Mouse (Mus musculus): ENCODE measurements at regions not wholly inside any gene's neighbourhood (a gene's known extent, or its start where the extent isn't known, plus 50 kb on each side); places are given as distances from the start of the nearest gene placed in this dataset.

DNA sequence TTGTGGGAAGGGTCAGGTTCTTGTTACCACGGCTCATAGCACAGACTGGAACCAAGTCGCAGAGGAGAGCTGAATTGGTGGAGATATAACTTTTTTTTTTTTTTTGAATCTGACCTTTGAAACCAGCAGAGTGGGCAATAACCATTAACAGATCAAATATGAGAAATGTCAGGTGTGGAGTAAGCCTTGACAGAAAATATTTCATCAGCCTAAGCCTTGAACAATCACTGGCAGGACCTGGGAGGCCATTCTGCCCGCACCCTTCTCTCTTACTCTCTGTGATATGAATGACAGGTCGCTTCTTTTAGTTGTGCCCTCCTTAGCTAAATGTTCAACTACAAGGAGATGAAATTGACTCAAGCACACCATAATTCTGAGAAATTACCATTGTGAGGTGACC is 714.1 kb upstream of the Adgrl2 start:
- intact Hi-C loops (cut with DNase I): no loop called here
- DNase-seq (ENCODE audit: extremely low spot score in 1 of 2, low spot score in 2 of 2): no peak

DNA sequence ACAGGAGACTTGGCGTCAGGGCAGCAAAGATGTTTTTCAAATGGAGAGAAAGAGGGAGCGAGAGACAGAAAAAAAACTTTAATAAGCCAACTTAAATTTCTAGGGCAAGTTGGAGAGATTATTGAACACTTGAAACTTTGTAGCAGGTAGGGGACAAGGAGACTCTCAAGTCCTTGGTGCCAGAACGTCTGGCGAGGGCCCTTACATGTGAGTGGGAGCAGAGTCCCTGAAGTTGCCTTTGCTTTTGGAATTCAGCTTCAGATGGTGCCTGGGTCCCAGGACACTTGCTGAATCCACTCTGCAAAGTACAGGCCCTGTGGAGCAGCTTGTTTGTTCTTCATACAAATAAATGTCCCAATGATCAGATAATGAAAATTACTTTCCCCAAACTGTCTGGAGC is 693.2 kb upstream of the Adgrl2 start:
- DNase-seq (ENCODE audit: extremely low spot score in 1 of 2, low spot score in 2 of 2): no peak
- intact Hi-C loops (cut with DNase I): no loop called here

DNA sequence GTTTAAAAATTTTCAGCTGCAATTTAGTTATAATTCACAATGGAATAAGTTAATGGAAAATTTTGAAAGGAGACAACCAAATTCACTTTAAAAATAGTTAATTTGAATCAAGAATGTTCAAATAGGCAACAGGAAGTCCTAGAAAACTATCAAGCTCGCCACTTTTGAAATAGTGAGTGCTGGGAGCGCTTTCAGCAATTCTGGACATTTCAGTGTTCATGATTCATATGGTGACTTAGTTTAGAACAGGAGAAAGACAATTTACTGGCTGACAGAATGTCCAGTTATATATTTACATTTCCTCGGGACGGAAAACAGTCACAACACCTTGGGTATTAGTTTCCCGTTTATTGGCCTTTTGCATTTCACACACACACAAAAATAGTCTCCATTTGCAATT is 691.9 kb upstream of the Adgrl2 start:
- intact Hi-C loops (cut with DNase I): no loop called here

DNA sequence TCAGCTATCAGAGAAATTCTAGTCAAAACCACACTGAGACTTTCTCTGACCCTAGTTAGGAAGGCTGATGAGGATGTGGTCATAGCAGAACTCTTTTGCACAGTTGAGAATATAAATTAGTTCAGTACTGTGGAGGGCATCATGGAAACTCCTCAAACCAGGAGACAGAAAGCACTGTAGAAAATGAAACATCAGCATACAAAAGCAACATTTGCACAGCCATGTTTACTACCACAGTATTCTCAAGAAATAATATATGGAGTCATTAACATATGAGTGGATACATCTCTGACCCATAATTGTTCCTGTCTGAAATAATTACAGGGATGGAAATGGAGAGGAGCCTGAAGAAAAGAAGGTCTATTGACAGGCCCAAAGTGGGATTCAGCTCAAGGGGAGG is 683.6 kb upstream of the Adgrl2 start:
- intact Hi-C loops (cut with DNase I): no loop called here
- DNase-seq (ENCODE audit: extremely low spot score in 1 of 2, low spot score in 2 of 2): no peak

More for the DNA sequence above, 691.9 kb upstream of the Adgrl2 start:
- DNase-seq (ENCODE audit: extremely low spot score in 1 of 2, low spot score in 2 of 2): no peak

DNA sequence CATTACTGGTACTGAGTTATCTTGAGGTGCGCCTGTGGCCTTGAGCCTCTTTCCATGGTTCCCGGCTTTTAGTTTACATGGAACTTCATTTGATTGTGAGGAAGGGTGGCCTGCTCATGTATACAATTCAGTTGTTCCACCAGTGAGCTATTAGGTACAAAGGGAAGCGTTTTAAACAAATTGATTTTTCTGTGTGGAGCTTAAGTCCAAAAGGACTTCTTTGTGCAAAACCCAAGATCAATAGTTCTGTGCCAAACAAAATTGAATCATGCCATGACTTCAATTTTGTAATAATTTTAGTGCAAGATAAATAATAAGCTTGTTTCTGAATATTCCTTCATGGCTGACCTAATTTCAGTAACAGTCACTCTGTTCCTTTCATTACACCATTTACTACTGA is 674.3 kb upstream of the Adgrl2 start:
- intact Hi-C loops (cut with DNase I): no loop called here
- no peak for DNase-seq (ENCODE audit: extremely low spot score in 1 of 2, low spot score in 2 of 2)

DNA sequence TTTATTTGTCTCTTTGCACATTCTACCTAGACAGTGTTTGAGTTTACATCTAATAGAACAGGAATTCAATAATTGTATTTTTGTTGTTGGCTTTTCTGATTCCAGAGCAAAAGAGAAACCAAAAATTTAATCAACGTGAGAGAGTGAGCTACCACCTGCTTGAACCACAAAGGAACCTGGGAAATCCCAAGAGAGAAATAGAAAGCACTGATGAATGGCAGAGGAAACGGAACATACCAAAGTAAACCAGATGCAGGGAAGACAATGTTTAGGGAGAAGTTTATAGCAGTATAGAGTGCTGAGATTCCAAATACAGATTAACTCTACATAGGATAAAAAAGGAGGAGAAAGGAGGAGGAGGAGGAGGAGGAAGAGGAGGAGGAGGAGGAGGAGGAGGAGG is 648.0 kb upstream of the Adgrl2 start:
- DNase-seq (ENCODE audit: extremely low spot score in 1 of 2, low spot score in 2 of 2): no peak
- intact Hi-C loops (cut with DNase I): no loop called here

DNA sequence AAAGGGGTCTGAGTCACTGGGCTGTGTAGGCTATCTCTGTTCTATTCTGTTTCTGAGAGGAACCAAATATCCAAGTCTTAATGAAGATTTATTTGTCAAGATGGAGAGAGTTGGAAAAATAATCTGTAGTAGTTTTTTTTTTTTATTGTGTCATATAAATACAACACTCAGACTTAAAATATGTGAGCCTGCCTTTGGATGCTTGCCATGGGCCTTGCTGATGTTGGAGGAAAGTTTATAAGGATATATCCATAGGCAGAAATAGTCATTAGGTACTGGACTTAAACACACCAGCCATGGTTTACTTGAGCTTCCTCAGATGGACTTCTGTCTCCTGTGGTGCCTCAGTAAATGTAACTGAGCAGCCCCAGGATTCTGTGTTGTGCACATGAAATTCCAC is 635.8 kb upstream of the Adgrl2 start:
- intact Hi-C loops (cut with DNase I): no loop called here
- DNase-seq (ENCODE audit: extremely low spot score in 1 of 2, low spot score in 2 of 2): no peak

DNA sequence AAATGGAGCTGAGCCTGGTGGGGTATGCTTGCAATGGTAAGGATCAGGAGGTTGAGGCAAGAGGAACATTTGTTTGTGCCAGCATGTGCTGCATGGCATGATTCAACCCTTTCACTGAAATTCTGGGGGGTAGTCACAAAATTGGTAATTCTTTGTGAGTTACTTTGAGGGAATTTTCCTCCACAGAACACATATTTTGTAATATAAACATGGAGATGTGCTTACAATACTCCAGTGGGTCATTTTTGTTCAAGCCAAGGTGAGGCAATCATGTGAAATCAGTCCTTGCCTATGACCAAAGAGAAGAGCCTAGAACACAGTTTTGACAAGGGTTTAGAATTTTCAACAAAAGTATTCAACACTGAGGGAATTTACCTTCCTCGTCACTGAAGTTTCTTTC is 635.1 kb upstream of the Adgrl2 start:
- DNase-seq (ENCODE audit: extremely low spot score in 1 of 2, low spot score in 2 of 2): no peak
- intact Hi-C loops (cut with DNase I): no loop called here

DNA sequence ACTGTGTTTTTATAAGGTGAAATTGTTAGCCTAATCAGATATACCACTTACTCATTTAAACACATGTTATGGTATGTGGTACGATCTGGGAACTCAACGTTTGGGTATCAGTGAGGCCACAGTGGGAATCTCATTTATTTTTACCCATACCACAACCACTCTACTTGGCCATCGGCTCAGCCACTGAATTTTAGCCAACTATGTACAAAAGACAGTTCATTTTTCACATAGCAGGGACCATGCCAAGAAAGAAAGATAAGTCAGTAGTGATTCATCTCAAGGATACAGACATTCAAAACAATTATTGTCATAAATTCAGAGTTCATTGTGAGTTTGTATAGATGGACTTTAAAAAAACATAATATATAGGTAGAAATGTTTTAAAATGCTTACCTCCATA is 634.7 kb upstream of the Adgrl2 start:
- intact Hi-C loops (cut with DNase I): no loop called here

DNA sequence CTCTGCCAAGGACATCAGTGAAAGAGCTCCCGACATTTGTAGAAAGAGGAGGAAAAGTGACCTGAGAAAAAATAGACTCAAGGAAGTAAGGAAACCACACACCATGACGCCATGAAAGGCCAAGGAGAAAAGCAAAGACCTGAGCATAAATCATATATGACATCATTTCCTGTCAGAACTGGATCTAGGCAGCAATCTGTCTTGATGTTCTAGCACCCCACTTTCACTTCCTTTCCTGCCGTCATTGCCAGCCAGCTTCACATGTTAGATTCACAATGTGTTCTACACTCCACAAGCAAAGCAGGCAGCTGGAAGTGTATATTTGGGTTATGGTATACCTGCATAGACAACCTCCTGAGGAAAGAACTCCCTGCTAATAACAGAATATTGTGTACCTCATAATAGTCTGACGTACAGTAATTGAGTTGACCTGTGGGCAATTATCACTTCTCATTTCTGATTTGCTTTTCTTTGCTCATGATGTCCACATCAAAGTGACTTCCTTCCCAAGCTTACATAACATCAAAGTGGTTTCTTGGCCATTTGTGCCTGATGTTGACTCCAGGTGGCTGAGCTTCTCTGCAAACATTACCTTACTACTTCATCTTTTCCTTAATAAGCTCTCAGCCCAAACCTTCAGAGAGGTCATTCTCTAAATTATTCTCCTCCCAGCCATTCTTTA is 633.6 kb upstream of the Adgrl2 start:
- intact Hi-C loops (cut with DNase I): no loop called here
- DNase-seq (ENCODE audit: extremely low spot score in 1 of 2, low spot score in 2 of 2): no peak

More for the DNA sequence above, 634.7 kb upstream of the Adgrl2 start:
- DNase-seq (ENCODE audit: extremely low spot score in 1 of 2, low spot score in 2 of 2): no peak

DNA sequence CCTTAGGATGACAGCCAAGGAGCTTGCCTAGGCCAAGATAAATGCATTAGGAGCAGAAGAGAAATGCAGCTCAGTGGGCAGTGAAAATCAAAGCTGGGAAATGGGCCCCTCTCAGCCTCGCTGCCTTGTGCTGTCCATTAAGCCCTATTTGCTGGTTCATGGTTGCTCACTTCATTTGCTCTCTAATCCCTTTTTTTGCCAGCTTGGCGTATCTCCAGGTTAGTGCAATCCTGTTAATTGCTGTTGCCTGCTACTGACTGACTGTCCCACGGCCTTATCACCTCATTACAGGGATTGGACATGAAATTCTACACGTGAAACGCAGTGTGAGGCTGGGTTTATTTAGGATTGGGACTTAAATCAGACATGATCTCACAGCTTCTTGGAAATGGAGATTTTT is 613.5 kb upstream of the Adgrl2 start:
- no peak for DNase-seq (ENCODE audit: extremely low spot score in 1 of 2, low spot score in 2 of 2)
- intact Hi-C loops (cut with DNase I): no loop called here

DNA sequence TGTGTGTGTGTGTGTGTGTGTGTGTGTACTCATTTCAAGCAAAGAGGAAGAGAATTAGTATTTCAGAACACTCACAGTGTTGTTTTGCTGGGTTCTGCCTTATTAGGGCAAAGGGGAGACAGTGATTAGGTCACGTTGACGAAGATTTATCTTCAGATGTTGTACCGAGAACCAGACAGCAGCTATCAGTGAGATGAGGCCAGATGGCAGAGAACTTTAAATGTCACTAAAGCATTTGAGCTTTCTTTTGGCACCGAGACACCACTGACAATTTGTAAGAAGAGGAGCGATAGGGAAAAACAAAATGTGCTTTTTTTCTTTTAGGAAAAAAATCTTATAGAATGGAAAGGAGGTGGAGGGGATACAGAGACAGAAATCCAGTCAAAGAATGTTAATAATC is 610.9 kb upstream of the Adgrl2 start:
- DNase-seq (ENCODE audit: extremely low spot score in 1 of 2, low spot score in 2 of 2): no peak
- intact Hi-C loops (cut with DNase I): no loop called here

DNA sequence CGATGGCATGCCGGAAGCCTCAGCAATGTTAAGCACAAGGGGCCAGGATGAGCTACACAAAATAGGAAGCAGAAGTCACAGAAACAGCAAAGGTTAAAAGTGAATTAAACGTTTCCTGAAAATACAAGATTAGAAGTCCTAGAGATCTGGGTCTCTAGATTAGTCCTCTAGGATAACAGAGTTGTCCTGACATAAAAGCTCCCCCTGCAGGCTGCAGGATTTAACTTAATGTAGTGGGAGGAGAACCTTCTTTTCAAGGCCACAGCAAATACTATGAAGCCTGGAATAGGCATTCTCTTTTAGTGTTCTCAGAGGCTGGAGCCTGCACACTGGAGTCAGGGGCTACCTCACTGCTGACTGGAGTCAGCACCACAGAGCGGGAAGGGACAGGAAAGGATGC is 604.1 kb upstream of the Adgrl2 start:
- peak in 1 of 2 experiments; percentile 28 for DNase-seq (ENCODE audit: extremely low spot score in 1 of 2, low spot score in 2 of 2)
- intact Hi-C loops (cut with DNase I): no loop called here

DNA sequence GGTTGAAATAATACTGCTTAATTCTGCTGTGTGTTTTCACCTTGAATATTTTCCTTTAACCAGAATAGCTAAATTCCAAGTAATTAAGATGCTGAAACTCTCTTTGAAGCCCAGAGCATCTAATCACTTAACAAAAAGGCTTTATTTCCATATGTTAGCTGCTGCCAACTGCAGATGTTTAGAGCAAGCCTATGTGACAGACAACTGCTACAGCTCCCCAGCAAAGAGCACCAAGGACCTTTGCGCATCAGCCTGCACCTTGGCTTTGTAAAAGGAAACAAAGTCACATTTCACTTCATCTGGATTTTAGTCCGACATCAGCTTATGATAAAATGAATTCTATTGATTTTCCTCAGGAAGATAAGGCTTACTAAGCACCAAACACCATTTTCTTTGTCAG is 595.4 kb upstream of the Adgrl2 start:
- no peak for DNase-seq (ENCODE audit: extremely low spot score in 1 of 2, low spot score in 2 of 2)
- intact Hi-C loops (cut with DNase I): no loop called here

DNA sequence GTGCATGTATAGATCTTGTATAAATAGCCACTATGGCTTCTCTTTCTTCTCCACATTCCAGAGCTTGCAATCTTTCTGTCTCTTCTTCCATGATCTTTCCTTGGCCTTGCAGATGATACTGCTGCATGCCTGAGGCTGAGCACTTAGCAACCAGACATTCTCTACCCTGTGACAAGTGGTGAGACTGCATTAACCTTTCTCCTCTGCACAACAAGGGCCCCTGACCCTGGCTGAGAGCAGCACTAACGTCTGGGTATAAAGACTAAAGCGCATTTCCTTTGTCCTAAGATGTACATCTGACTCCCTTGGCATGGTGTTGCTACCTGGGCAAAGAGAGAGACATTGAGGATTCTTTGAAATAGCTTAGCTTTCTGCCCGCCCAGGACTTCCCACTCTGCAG is 590.8 kb upstream of the Adgrl2 start:
- no peak for DNase-seq (ENCODE audit: extremely low spot score in 1 of 2, low spot score in 2 of 2)
- intact Hi-C loops (cut with DNase I): no loop called here

DNA sequence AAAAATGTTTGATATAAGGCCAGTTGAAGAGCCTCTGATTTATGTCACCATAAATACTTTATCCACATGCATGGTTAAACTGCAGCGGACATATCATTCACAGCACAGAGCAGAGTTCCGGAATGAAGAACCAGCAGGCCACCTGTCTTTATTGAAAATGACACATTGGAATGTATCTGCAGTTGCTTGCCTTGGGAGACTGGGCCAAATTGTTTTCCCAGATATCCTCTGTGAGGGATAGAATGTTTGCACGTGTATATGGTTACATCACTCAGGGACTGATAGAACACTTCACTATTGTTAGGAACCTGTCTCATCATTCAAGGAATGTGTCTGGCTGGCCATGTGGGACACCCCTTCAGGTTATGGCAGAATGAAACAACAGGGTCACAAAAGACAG is 585.3 kb upstream of the Adgrl2 start:
- DNase-seq (ENCODE audit: extremely low spot score in 1 of 2, low spot score in 2 of 2): no peak
- intact Hi-C loops (cut with DNase I): no loop called here

DNA sequence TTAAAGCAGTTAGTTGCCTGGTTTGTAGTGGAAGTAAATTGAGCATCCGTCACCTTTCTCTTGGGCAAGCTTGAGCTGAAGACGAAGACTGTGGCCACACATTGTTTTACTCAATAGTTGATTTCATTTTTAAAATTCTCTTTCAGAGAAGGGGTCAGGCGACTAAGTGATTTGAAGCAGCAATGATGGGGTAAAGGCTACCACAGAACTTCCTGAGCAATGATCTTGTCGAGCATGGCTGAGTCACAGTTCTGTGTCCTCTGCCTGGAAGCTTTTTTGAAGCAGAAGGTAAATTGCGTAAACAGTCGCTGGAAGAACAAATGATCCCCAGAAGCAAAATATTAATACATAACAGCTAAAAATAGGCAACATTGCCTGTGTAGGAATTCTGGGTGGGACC is 576.5 kb upstream of the Adgrl2 start:
- intact Hi-C loops (cut with DNase I): no loop called here
- DNase-seq (ENCODE audit: extremely low spot score in 1 of 2, low spot score in 2 of 2): no peak

DNA sequence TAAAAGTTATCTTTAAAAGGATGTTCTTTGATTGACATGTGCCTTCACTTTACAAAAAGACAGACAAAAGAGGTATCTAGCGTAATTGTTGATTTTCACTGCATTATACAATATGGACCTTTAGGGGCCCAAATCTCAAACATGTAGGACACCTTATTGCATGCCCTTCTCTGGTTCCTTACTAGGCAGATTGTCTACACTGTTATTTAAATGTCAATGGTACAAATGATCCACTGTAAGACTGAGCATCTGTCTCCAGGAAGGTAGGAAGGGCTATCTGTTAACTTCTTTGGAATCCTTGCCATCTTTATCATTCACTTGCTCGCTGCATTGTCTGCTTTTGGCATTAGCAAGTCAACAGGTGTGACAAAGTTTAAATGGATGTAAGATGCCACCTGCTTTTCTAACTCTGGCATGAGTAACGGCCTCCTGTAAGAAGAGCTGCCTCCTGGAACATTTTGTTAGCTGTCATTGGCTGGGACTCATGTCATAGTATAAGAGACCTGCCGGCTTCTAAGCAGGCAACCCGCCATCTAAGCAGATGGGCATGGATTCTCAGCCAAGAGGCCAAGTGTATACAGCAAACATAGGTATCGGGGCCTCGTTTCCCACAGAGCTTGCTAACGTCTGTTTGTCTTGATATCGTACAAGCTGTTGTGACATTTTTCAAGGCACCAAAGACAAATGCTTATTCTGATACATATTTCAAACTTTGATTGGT is 560.0 kb upstream of the Adgrl2 start:
- intact Hi-C loops (cut with DNase I): no loop called here
- no peak for DNase-seq (ENCODE audit: extremely low spot score in 1 of 2, low spot score in 2 of 2)

DNA sequence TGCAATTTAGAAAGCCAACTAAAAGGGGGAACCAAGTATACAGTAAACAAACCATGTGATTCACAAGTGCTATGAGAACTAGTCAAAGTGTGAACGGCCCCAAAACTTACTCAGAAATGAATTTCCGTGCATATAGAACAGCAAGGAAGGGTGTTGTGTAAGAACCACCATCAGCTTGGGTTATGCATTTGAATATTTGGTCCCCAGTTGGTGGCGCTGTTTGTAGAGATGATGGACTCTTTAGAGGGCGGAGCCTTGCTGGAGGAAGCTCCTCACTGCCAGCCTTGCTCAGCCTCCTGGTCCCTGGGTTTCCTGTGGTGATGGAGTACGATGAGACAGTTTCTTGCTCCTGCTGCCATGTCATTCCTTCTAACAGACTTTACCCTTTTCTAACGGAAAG is 556.7 kb upstream of the Adgrl2 start:
- intact Hi-C loops (cut with DNase I): no loop called here
- peak in 1 of 2 experiments; percentile 20 for DNase-seq (ENCODE audit: extremely low spot score in 1 of 2, low spot score in 2 of 2)

DNA sequence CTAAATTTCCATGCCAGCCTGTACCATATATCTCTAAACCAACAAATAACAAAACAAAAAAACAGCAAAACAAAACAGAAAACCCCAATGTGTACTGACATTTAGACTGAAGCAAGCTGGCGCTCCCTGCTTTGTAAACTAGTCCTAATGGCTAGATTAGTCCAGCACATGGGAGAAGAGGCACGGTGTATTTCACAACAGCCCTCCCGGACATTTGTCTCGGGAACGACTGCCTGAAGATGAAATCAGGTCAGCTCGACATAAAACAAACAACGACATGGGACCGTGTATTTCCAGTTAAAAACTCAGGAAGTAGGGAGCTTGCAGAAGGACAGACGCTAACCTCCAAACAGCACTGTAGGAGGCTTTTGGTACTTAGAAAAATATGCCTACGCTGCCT is 555.9 kb upstream of the Adgrl2 start:
- intact Hi-C loops (cut with DNase I): no loop called here
- no peak for DNase-seq (ENCODE audit: extremely low spot score in 1 of 2, low spot score in 2 of 2)

DNA sequence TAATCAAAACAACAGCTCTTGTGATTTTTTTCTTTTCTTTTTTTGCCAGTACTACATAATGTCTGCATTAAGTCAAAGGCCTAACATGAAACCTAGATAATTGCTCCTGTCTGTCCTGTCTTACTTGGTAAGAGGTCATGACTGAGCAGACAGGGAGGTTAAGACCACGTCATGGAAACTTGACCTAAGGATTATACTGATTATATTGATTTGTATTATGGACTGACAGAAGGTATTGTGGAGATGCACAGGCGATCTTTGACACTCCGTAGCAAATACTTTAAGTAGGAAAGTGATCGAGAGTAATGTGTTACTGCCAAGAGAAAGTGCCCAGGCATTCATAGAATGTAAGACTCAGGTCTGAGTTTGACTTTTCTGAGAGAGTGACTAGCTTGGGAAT is 543.8 kb upstream of the Adgrl2 start:
- no peak for DNase-seq (ENCODE audit: extremely low spot score in 1 of 2, low spot score in 2 of 2)
- intact Hi-C loops (cut with DNase I): no loop called here
